13 mouse cellular contexts compared by ENCODE assay signal in genomic region chr1:68886823-68887222, GRCm38 (mm10).
A peak's percentile ranks its signal among the peaks of the same experiment; 100 is the strongest.
DNase-seq lines count a peak whose midpoint lies in the region; ATAC-seq and TF ChIP-seq lines count a peak whose summit lies in the region.
"Had no signal": no experiment of that assay in that cellular context is flagged by ENCODE, and none has a peak within 500 bp of the region (broad histone marks: within the 10 kb centered on the region; RNA-seq: fewer than 3 reads in every experiment).

No protein-coding gene starts in this region.

- no peaks in the 10 kb centered on the region for H3K4me1 ChIP-seq in forebrain, postnatal 0 days (ENCODE audit: insufficient read depth)
- no peaks in the 10 kb centered on the region for H3K4me1 ChIP-seq in intestine, postnatal 0 days (replicated peaks; ENCODE audit: control insufficient read depth, insufficient read depth, low read length)
- no peaks in the 10 kb centered on the region for H3K4me1 ChIP-seq in kidney, embryonic 15.5 days
- H3K4me1 ChIP-seq: limb, embryonic 13.5 days had no signal

- WGBS in forebrain, postnatal 0 days: 44% methylated on average over 3 of the region's 3 CpGs
- WGBS in intestine, postnatal 0 days: 80% methylated on average over 3 of the region's 3 CpGs
- 78% methylated on average over 3 of the region's 3 CpGs for WGBS in kidney, embryonic 15.5 days

- TF ChIP-seq POLR2A in brain, embryonic 14.5 days (IDR thresholded peaks at IDR 0.05; ENCODE audit: borderline replicate concordance, extremely low read depth, insufficient read depth, insufficient read length, poor library complexity, severe bottlenecking): no peak

- no peak for TF ChIP-seq CTCF in brain, embryonic 14.5 days (IDR thresholded peaks at IDR 0.05; ENCODE audit: borderline replicate concordance, extremely low read depth, insufficient read depth, insufficient read length)
- TF ChIP-seq CTCF in forebrain, postnatal 0 days (IDR thresholded peaks at IDR 0.05; ENCODE audit: low read depth): no peak
- no peak for TF ChIP-seq CTCF in intestine, postnatal 0 days (IDR thresholded peaks at IDR 0.05; ENCODE audit: low read depth)

- no peak overlapping the region for H3K27ac ChIP-seq in forebrain, postnatal 0 days (ENCODE audit: low read depth, low read length)
- no peak overlapping the region for H3K27ac ChIP-seq in intestine, postnatal 0 days (ENCODE audit: low read depth, low read length)
- no peak overlapping the region for H3K27ac ChIP-seq in kidney, embryonic 15.5 days
- H3K27ac ChIP-seq: limb, embryonic 13.5 days had no signal

- no peak overlapping the region for H3K4me2 ChIP-seq in forebrain, postnatal 0 days (ENCODE audit: low read depth)
- no peak overlapping the region for H3K4me2 ChIP-seq in intestine, postnatal 0 days (replicated peaks; ENCODE audit: low read depth)
- no peak overlapping the region for H3K4me2 ChIP-seq in kidney, embryonic 15.5 days
- H3K4me2 ChIP-seq: limb, embryonic 13.5 days had no signal

- no peak for ATAC-seq in forebrain, postnatal 0 days
- no peak for ATAC-seq in intestine, postnatal 0 days
- ATAC-seq in kidney, embryonic 15.5 days (replicated peaks; ENCODE audit: low FRiP score): no peak

- H3K4me3 ChIP-seq in forebrain, postnatal 0 days (ENCODE audit: low read depth, low read length): no peak overlapping the region
- H3K4me3 ChIP-seq in intestine, postnatal 0 days (ENCODE audit: low read depth, low read length): no peak overlapping the region
- H3K4me3 ChIP-seq in kidney, embryonic 15.5 days (replicated peaks): no peak overlapping the region
- H3K4me3 ChIP-seq: erythroblast, embryonic 14.5 days; limb, embryonic 13.5 days; myocyte had no signal

- no peak overlapping the region for H3K9ac ChIP-seq in forebrain, postnatal 0 days
- no peak overlapping the region for H3K9ac ChIP-seq in intestine, postnatal 0 days (ENCODE audit: low read depth, low read length)
- no peak overlapping the region for H3K9ac ChIP-seq in kidney, embryonic 15.5 days
- H3K9ac ChIP-seq: limb, embryonic 13.5 days had no signal

- H3K9me3 ChIP-seq in forebrain, postnatal 0 days (ENCODE audit: low read length): no peaks in the 10 kb centered on the region
- H3K9me3 ChIP-seq in intestine, postnatal 0 days (ENCODE audit: control insufficient read depth): no peaks in the 10 kb centered on the region
- H3K9me3 ChIP-seq in kidney, embryonic 15.5 days (replicated peaks): no peaks in the 10 kb centered on the region
- H3K9me3 ChIP-seq: limb, embryonic 13.5 days had no signal

- DNase-seq in brain, embryonic 14.5 days (ENCODE audit: low read depth): peak; percentile 80
- DNase-seq in cerebellum, adult 11 months: peak; percentile 72
- DNase-seq in forebrain, postnatal 0 days: peak; percentile 38
- DNase-seq in layer of hippocampus, postnatal 10 days (ENCODE audit: low spot score in 2 of 2): peak; percentile 50 to 54
- DNase-seq in left cerebral cortex, adult 9 months (ENCODE audit: low spot score in 2 of 2): no peak
- DNase-seq: gastrocnemius, postnatal 36 days; heart, postnatal 14 days; right cerebral cortex, postnatal 25 days had no signal

- H3K36me3 ChIP-seq in forebrain, postnatal 0 days (ENCODE audit: insufficient read depth): no peaks in the 10 kb centered on the region
- H3K36me3 ChIP-seq in intestine, postnatal 0 days (ENCODE audit: control insufficient read depth, insufficient read depth): no peaks in the 10 kb centered on the region
- no peaks in the 10 kb centered on the region for H3K36me3 ChIP-seq in kidney, embryonic 15.5 days
- H3K36me3 ChIP-seq: limb, embryonic 13.5 days had no signal

- H3K27me3 ChIP-seq in forebrain, postnatal 0 days (ENCODE audit: insufficient read depth, low read length): no peaks in the 10 kb centered on the region; the same call in 1 of the 2 replicates
- no peaks in the 10 kb centered on the region for H3K27me3 ChIP-seq in intestine, postnatal 0 days (replicated peaks; ENCODE audit: control insufficient read depth, insufficient read depth, low read length)
- no peaks in the 10 kb centered on the region for H3K27me3 ChIP-seq in kidney, embryonic 15.5 days
- H3K27me3 ChIP-seq: limb, embryonic 13.5 days had no signal

Comparison
In these comparisons a context has a peak if more than half of its experiments do, and no peak if none do; other contexts are left out.
1. DNase-seq: peak in brain, embryonic 14.5 days (single experiment), cerebellum, adult 11 months (single experiment), forebrain, postnatal 0 days (single experiment) and layer of hippocampus, postnatal 10 days (2 of 2); none in left cerebral cortex, adult 9 months (0 of 2).